Mouse (Mus musculus) urinary bladder, adult 18-20 months (tissue): ENCODE measurements at regions not wholly inside any gene's neighbourhood (a gene's known extent, or its start where the extent isn't known, plus 50 kb on each side); places are given as distances from the start of the nearest gene placed in this dataset.

ENCODE experiments used
- DNase-seq, 2 experiments: peaks; one replicate each; pipeline ENCODE4 v3.0.0; 2022; ENCODE audit warnings: low spot score in 2 of 2, mixed read lengths in 2 of 2

GRCm38 (mm10) chr13:30044790-30045189 lies 58.9 kb upstream of the E2f3 start:
- no peak for DNase-seq

- no peak for DNase-seq
These were observed 56.9 kb upstream of the E2f3 start for GRCm38 (mm10) chr13:30042689-30043320.

GRCm38 (mm10) chr13:30041501-30042295 lies 55.8 kb upstream of the E2f3 start:
- no peak for DNase-seq

DNA sequence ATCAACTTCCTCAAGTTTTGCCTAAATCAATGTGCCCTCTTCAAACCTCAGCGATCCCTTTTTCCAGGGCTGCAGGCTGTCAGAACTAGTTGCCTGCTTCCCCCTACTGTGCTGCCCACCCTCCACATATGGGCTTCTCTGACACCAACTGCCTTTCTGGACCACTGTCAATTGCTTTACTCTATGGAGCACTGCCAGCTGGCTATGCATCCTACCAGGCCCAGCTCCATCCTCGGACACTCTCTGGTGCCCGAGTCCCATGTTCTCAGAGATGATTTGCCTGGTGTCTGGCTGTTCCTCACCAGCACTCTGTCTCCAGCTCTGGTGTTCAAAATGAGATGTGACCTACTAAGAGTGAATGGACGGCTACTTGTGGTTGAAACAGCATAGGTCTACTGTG lies 54.4 kb upstream of the E2f3 start:
- DNase-seq: no peak

DNA sequence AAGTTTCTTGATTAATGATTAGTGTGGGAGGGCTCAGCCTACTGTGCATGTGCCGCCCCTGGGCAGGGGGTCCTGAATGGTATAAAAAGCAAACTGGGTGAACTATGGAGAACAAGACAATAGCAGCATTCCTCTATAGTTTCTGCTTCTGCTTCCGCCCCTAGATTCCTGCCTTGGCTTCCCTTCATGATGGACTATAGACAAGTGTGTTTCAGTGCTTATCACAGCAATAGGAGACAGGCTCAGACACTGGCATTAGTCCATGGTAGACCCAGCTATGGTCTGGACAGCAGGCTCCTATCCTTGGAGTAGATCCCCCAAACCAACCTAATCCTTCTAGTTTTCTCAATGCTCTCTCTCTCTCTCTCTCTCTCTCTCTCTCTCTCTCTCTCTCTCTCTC lies 53.9 kb upstream of the E2f3 start:
- no peak for DNase-seq

GRCm38 (mm10) chr13:30036561-30036960 lies 50.7 kb upstream of the E2f3 start:
- no peak for DNase-seq

DNA sequence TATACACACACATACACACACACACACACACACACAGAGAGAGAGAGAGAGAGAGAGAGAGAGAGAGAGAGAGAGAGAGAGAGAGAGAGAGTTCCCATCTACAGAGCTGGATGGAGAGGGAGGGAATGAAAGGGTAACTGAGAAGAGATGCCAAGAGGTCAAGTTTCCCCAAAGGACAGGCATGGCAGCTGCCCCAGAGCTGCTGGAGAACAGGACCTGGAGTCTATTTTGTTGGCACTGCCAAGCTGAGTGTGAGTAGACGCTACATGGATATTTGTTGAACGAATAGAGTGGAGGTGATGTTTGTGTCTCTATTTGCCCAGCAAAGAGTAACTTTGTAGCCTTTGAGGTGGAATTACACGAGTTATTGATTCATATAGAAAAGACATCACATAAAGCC lies 50.2 kb upstream of the E2f3 start:
- no peak for DNase-seq
